Mouse (Mus musculus) stomach, embryonic 14.5 days (tissue): ENCODE results near the gene Il1f5. TPM values are rescaled to one million over a fixed set of nuclear protein-coding genes. Genes with fewer than 3 reads are reported as not detected.

Source experiments
- ATAC-seq: fragments of 200-750 bp; cut with Nextera tagmentation; 2 replicates; pipeline ENCODE4 v1.8.0; 2017; ENCODE audit warnings: low read depth, moderate TSS enrichment; ENCODE audit not compliant: insufficient number of reproducible peaks, insufficient read depth, low FRiP score
- H3K27ac ChIP-seq: fragments of 300-500 bp; sonication (generic); 2 replicates; pipeline ENCODE4 v1.5.1; 2014; ENCODE audit warnings: mild to moderate bottlenecking, low read length, moderate library complexity, mixed read lengths
- H3K27me3 ChIP-seq: fragments of 300-500 bp; sonication (generic); 2 replicates; pipeline ENCODE4 v1.6.1; 2014; ENCODE audit warnings: low read length, control low read depth, mixed read lengths; ENCODE audit not compliant: control insufficient read depth, insufficient read depth
- H3K36me3 ChIP-seq: fragments of 300-500 bp; sonication (generic); 2 replicates; pipeline ENCODE4 v1.6.1; 2014; ENCODE audit warnings: mild to moderate bottlenecking, control low read depth, low read length, moderate library complexity, mixed read lengths; ENCODE audit not compliant: control insufficient read depth, insufficient read depth
- H3K4me1 ChIP-seq: fragments of 300-500 bp; sonication (generic); 2 replicates; pipeline ENCODE4 v1.6.1; 2014; ENCODE audit warnings: low read length, control low read depth, mixed read lengths; ENCODE audit not compliant: control insufficient read depth, insufficient read depth
- H3K4me2 ChIP-seq: fragments of 300-500 bp; sonication (generic); replicated peaks from 2 replicates; pipeline ENCODE4 v1.6.1; 2014; ENCODE audit warnings: low read depth, low read length, control low read depth
- H3K4me3 ChIP-seq: fragments of 300-500 bp; sonication (generic); 2 replicates; pipeline ENCODE4 v1.5.1; 2014; ENCODE audit warnings: low read depth, low read length, control low read depth
- H3K9ac ChIP-seq: fragments of 300-500 bp; sonication (generic); replicated peaks from 2 replicates; pipeline ENCODE4 v1.6.1; 2014; ENCODE audit warnings: low read depth, mild to moderate bottlenecking, control low read depth, low read length, moderate library complexity, mixed read lengths
- H3K9me3 ChIP-seq: fragments of 300-500 bp; sonication (generic); 2 replicates; pipeline ENCODE4 v1.6.1; 2016; ENCODE audit warnings: low read depth, low read length, control low read depth; ENCODE audit not compliant: control insufficient read depth
- WGBS: fragments of 180-500 bp; shearing (Covaris S2); extraction: QIAGEN DNeasy Blood & Tissue Kit; methylation state at CpG from one replicate; pipeline ENCODE4 v1.1.7; 2014; 5-methylcytosine and 5-hydroxymethylcytosine counted together
- polyA plus RNA-seq: library from polyadenylated mRNA; unstranded; fragments of >200 nt; fragmentation: Nextera tagmentation; extraction: Ambion mirVana; gene quantifications from 2 replicates; pipeline ENCODE4 v1.2.1, GENCODE M21; 2014

Il1f5 gene
- not detected in 2 replicates for polyA plus RNA-seq

- Histone ChIP-seq H3K27ac (no peak within 1 kb of the TSS), H3K4me3 (no peak within 1 kb of the TSS), H3K27me3 (no peaks in the 10 kb centered on the region), H3K9ac (no peak within 1 kb of the TSS), H3K4me2 (no peak within 1 kb of the TSS), H3K9me3 (no peaks in the 10 kb centered on the region), H3K36me3 (no peaks in the 10 kb centered on the region), H3K4me1 (no peaks in the 10 kb centered on the region)
- no peak for ATAC-seq
These were observed at the start of gene Il1f5 for GRCm38 (mm10) chr2:24276654-24277053. Gene Il1f5 (plus strand): TSS chr2:24276954.

- Histone ChIP-seq H3K4me1 (no peaks in the 10 kb centered on the region), H3K27me3 (no peaks in the 10 kb centered on the region), H3K9me3 (no peaks in the 10 kb centered on the region), H3K27ac (no peak overlapping the region), H3K9ac (no peak overlapping the region), H3K36me3 (no peaks in the 10 kb centered on the region), H3K4me3 (no peak overlapping the region), H3K4me2 (no peak overlapping the region)
- no peak for ATAC-seq
- 84% methylated on average over 2 of the region's 2 CpGs for WGBS
These were observed 49.6 kb upstream of the Il1f5 start for GRCm38 (mm10) chr2:24227191-24227590.

GRCm38 (mm10) chr2:24267503-24267902 is 9.3 kb upstream of the Il1f5 start:
- H3K4me1 ChIP-seq: no peaks in the 10 kb centered on the region
- no peaks in the 10 kb centered on the region for H3K36me3 ChIP-seq
- no peak overlapping the region for H3K27ac ChIP-seq
- H3K27me3 ChIP-seq: no peaks in the 10 kb centered on the region
- H3K4me3 ChIP-seq: no peak overlapping the region
- 83% methylated on average over 1 of the region's 1 CpGs for WGBS
- H3K9ac ChIP-seq: no peak overlapping the region
- H3K9me3 ChIP-seq: no peaks in the 10 kb centered on the region
- no peak for ATAC-seq
- no peak overlapping the region for H3K4me2 ChIP-seq

GRCm38 (mm10) chr2:24273619-24274018 is 3.1 kb upstream of the Il1f5 start:
- H3K9me3 ChIP-seq: no peaks in the 10 kb centered on the region
- H3K9ac ChIP-seq: no peak overlapping the region
- no peak overlapping the region for H3K4me3 ChIP-seq
- H3K27me3 ChIP-seq: no peaks in the 10 kb centered on the region
- ATAC-seq: no peak
- no peaks in the 10 kb centered on the region for H3K4me1 ChIP-seq
- H3K27ac ChIP-seq: no peak overlapping the region
- no peak overlapping the region for H3K4me2 ChIP-seq
- WGBS: 79% methylated on average over 2 of the region's 2 CpGs
- no peaks in the 10 kb centered on the region for H3K36me3 ChIP-seq

- Histone ChIP-seq H3K4me2 (no peak overlapping the region), H3K9me3 (no peaks in the 10 kb centered on the region), H3K4me1 (no peaks in the 10 kb centered on the region), H3K4me3 (no peak overlapping the region), H3K36me3 (no peaks in the 10 kb centered on the region), H3K27ac (no peak overlapping the region), H3K9ac (no peak overlapping the region), H3K27me3 (no peaks in the 10 kb centered on the region)
- ATAC-seq: no peak
- WGBS: 41% methylated on average over 1 of the region's 1 CpGs
These were observed 1.6 kb upstream of the Il1f5 start for GRCm38 (mm10) chr2:24275146-24275545.

- Histone ChIP-seq H3K27me3 (no peaks in the 10 kb centered on the region), H3K4me3 (no peak within 1 kb of the TSS), H3K4me1 (no peaks in the 10 kb centered on the region), H3K9me3 (no peaks in the 10 kb centered on the region), H3K9ac (no peak within 1 kb of the TSS), H3K36me3 (no peaks in the 10 kb centered on the region), H3K27ac (no peak within 1 kb of the TSS), H3K4me2 (no peak within 1 kb of the TSS)
- 76% methylated on average over 5 of the region's 5 CpGs for WGBS
- no peak for ATAC-seq
These were observed 14.1 kb downstream of the Il1f5 start, which contains the start of gene Il1f10 for GRCm38 (mm10) chr2:24290896-24291295. Gene Il1f10 (plus strand): TSS chr2:24291196.

GRCm38 (mm10) chr2:24294616-24295015 is 17.9 kb downstream of the Il1f5 start:
- WGBS: 47% methylated on average over 1 of the region's 1 CpGs
- no peak for ATAC-seq
- no peaks in the 10 kb centered on the region for H3K9me3 ChIP-seq

GRCm38 (mm10) chr2:24296837-24297236 is 20.1 kb downstream of the Il1f5 start:
- 6% methylated on average over 3 of the region's 3 CpGs for WGBS
- Histone ChIP-seq H3K27me3 (no peaks in the 10 kb centered on the region), H3K4me3 (no peak overlapping the region), H3K9ac (no peak overlapping the region), H3K4me2 (no peak overlapping the region), H3K36me3 (no peaks in the 10 kb centered on the region), H3K4me1 (no peaks in the 10 kb centered on the region), H3K27ac (no peak overlapping the region), H3K9me3 (no peaks in the 10 kb centered on the region)
- no peak for ATAC-seq

More at GRCm38 (mm10) chr2:24294616-24295015, 17.9 kb downstream of the Il1f5 start:
- Histone ChIP-seq H3K4me1 (no peaks in the 10 kb centered on the region), H3K27me3 (no peaks in the 10 kb centered on the region), H3K9ac (no peak overlapping the region), H3K4me3 (no peak overlapping the region), H3K27ac (no peak overlapping the region), H3K4me2 (no peak overlapping the region), H3K36me3 (no peaks in the 10 kb centered on the region)

- WGBS: 67% methylated on average over 6 of the region's 6 CpGs
- no peaks in the 10 kb centered on the region for H3K36me3 ChIP-seq
- ATAC-seq: no peak
These were observed 34.7 kb downstream of the Il1f5 start for GRCm38 (mm10) chr2:24311302-24312001.

More at GRCm38 (mm10) chr2:24311302-24312001, 34.7 kb downstream of the Il1f5 start:
- Histone ChIP-seq H3K27me3 (no peaks in the 10 kb centered on the region), H3K27ac (no peak overlapping the region), H3K4me2 (no peak overlapping the region), H3K9me3 (no peaks in the 10 kb centered on the region), H3K4me3 (no peak overlapping the region), H3K9ac (no peak overlapping the region), H3K4me1 (no peaks in the 10 kb centered on the region)
